Mouse (Mus musculus) ES-Bruce4 (cell line): Measurements from ENCODE around the gene Sec11a.

Experiments
- CTCF ChIP-seq: IDR thresholded peaks from one replicate; pipeline ENCODE4 v1.8.1; 2011; ENCODE audit warnings: low read depth, low read length
- POLR2A ChIP-seq: IDR thresholded peaks from one replicate; pipeline ENCODE4 v1.8.1; 2011; ENCODE audit warnings: low read length; ENCODE audit not compliant: insufficient read depth

DNA sequence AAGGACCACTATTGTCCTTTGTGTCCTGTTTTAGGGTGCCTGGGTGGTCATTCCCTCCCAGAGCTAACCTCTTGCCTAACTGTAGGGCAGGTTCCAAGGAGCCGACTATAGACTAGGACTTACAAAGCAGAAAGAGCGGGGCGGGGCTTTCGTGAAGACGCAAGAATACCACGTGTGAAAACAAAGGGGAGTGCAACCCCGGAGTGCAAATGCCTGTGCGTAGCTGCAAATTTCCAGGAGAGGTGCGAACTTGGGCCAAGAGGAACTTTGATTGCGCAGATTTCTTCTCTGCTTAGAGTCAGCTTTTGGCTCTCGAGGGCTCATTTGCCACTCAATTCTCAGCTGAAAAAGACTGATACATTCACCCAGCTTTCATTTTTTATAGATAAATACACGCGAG lies 87.4 kb downstream of the Sec11a start:
- no peak for TF ChIP-seq CTCF
- no peak for TF ChIP-seq POLR2A
